Mouse (Mus musculus) megakaryocyte, embryonic 14.5 days (primary cell): ENCODE results near the gene Slc6a17.

Experiments
- FLI1 ChIP-seq: IDR thresholded peaks from 2 replicates; pipeline ENCODE4 v1.6.1; 2012; ENCODE audit warnings: low read length, inconsistent platforms, mixed read lengths
- GATA1 ChIP-seq: IDR thresholded peaks from 3 replicates; pipeline ENCODE4 v1.6.1; 2012; ENCODE audit warnings: mixed read lengths, low read length, inconsistent platforms, borderline replicate concordance

GRCm38 (mm10) chr3:107542584-107542983 lies 24.8 kb upstream of the Slc6a17 start:
- TF ChIP-seq GATA1 (no peak), FLI1 (no peak)
